Mouse (Mus musculus): Measurements from ENCODE around the gene Tectb.
"Not testable (repeated sequence)": the region's sequence is repeated elsewhere in the genome, so short reads cannot be mapped to it uniquely, and the experiment has no call there.

Gene Tectb

GRCm38 (mm10) chr19:55165954-55166353, 14.6 kb upstream of the Tectb start:
- CTCF ChIA-PET, result no interaction called here

- CTCF ChIA-PET, result no interaction called here
These were observed 13.8 kb upstream of the Tectb start for GRCm38 (mm10) chr19:55166741-55167140.

GRCm38 (mm10) chr19:55167741-55168140, 12.8 kb upstream of the Tectb start:
- CTCF ChIA-PET, result no interaction called here

GRCm38 (mm10) chr19:55168360-55168759, 12.2 kb upstream of the Tectb start:
- CTCF ChIA-PET, result no interaction called here

DNA sequence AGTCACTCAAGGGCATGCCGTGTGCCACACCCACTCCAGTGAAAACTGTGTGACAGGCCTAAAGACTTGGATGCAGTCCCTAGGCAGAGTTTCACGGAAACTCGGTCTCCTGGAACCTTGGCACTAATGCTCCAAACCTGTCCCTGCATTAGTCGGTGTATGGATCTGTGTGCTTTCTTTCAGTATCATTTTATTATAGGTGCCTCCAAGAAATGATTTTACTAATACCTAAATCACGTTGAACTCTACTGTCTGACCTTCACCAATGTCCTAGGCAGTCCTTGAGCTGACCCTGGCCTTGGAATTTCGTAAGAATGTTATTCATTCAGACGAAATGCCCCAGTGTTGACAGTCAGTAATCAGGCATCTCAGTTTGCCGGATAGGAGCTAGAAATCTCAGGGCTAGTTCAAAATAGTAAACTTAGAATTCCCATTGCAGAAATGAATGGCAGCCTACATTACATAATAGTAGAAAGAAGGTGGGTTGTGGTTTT, 11.2 kb upstream of the Tectb start:
- CTCF ChIA-PET, result not testable (repeated sequence)

GRCm38 (mm10) chr19:55170399-55170798, 10.1 kb upstream of the Tectb start:
- CTCF ChIA-PET, result no interaction called here

DNA sequence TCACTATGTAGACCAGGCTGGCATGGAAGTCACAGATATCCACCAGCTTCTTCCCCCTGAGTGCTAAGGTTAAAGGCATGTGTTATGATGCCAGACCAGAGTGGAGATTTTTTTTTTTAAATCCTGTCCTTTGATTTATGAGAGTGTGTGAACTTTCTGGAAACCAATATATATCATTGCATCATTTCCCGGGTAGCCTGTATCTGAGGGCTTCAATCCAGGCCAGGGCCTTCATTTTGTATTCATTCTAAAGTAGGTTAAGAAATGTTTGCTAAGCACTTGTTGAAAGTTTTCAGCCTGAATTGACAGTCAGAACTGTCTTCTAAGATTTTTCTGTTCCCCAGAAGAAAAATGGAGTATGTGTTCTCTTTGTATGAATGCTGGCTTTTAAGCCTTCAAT, 8.9 kb upstream of the Tectb start:
- CTCF ChIA-PET, result no interaction called here

DNA sequence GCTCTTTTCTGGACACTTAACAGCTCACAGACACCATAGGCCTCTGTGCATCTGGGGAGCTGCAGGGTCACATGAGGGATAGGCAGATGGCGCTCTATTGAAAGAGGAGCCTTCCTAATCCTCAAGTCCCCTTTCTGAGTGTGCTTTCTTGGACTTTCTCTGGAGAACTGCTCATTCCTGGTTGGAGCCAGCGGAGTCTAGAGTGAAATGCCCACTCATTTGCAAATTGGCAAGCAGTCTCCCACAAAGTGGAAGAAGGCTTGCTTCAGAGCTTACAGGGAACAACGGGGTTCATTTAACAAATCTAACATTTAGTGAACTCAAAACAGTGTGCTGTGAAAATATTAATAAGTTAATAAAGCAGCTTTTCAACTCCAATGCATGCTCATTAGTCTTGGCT, 3.4 kb upstream of the Tectb start:
- CTCF ChIA-PET, result no interaction called here

GRCm38 (mm10) chr19:55184442-55184841, 3.9 kb downstream of the Tectb start:
- CTCF ChIA-PET, result interaction anchor here (0.5 kb wide), 2 partner anchors 13 to 31 kb away, joined by 3 to 4 read pairs; no protein-coding TSS in a partner anchor

GRCm38 (mm10) chr19:55185074-55185473, 4.5 kb downstream of the Tectb start:
- CTCF ChIA-PET, result no interaction called here

- CTCF ChIA-PET, result no interaction called here
These were observed 5.1 kb downstream of the Tectb start for GRCm38 (mm10) chr19:55185651-55186050.

DNA sequence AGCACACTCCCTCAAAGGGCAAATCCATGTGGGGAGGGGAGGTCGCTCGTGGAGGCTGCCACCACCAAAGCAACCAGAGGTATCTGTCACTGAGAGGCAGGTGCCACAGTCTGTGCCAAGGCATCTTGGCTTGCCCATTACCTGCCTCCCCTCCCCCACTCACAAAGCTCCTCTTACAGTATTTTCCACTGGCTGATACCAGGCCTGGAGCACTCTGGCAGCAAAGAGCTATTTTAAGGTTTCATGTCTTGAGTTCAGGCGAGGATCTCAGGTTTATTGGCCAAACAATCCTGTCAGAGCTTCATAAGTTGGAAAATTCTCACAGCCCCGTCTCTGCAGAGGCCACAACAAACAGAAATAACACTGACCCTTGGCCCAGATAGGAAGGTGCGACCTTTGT, 9.5 kb downstream of the Tectb start:
- CTCF ChIA-PET, result no interaction called here

- CTCF ChIA-PET, result no interaction called here
These were observed 11.1 kb downstream of the Tectb start for GRCm38 (mm10) chr19:55191596-55191995.

- CTCF ChIA-PET, result no interaction called here
These were observed 11.9 kb downstream of the Tectb start for GRCm38 (mm10) chr19:55192254-55192945.

GRCm38 (mm10) chr19:55193717-55194394, 13.3 kb downstream of the Tectb start:
- CTCF ChIA-PET, result interaction anchor here (0.7 kb wide), 1 partner anchor 78 kb away, joined by 4 read pairs; no protein-coding TSS in a partner anchor

GRCm38 (mm10) chr19:55194520-55195170, 14.1 kb downstream of the Tectb start:
- CTCF ChIA-PET, result interaction anchor here (0.7 kb wide), 1 partner anchor 77 kb away, joined by 4 read pairs; no protein-coding TSS in a partner anchor

GRCm38 (mm10) chr19:55195574-55195973, 15.0 kb downstream of the Tectb start:
- CTCF ChIA-PET, result no interaction called here

- CTCF ChIA-PET, result interaction anchor here (0.7 kb wide), 1 partner anchor 805 kb away, joined by 3 read pairs; no protein-coding TSS in a partner anchor
These were observed 17.8 kb downstream of the Tectb start for GRCm38 (mm10) chr19:55198303-55198702.

DNA sequence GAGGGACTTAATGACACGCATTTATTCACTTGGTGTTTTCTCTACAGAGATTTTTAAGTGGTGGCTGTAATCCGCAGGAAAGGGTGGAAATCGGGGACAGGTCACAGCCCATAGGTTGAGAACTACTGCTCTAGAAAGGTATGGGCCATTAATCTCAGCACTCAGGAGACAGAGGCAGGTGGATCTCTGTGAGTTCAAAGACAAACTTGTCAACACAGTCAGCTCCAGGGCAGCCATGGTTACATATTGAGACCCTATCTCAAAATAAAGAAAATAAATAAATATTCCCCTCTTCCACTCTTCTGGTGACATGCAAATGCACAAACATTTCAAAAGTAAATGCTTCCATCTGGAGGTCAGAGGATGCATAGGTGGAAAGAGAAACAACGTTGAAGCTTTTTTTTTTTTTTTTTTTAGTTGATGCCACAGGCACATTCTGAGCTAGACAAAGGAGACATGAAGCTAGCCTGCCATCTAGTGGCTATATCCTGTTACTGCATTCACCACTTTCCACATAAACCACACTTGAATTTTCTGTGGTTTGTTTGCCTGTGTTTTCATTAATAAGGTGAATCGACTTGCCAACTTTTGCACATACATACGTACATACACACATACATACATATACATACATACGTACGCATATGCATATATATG, 26.1 kb downstream of the Tectb start:
- CTCF ChIA-PET, result interaction anchor here (0.6 to 0.9 kb wide), 4 partner anchors 13 to 1168 kb away, joined by 3 to 15 read pairs (median 9); no protein-coding TSS in a partner anchor

DNA sequence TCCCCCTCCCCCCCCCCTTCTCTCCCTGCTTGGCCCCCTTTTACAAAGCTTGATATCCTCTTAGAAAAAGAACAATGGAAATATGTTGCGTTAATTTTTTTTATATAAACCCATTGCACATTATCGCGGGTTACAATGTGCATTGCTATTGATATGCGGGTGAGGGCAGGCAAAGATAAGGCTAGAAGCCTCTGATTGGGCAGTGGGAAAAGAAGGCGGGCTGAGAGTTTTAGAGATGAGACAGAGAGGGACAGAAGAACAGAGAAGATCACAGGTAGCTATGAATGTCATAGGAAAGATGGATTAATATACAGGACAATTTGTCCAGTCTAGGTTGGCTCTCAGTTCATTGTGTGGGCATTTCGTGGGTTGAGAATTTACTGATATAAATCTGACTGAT, 26.7 kb downstream of the Tectb start:
- CTCF ChIA-PET, result interaction anchor here (0.5 to 0.9 kb wide), 6 partner anchors 10 to 1443 kb away, joined by 3 to 15 read pairs (median 3); no protein-coding TSS in a partner anchor

- CTCF ChIA-PET, result interaction anchor here (0.5 to 0.7 kb wide), 3 partner anchors 11 to 1444 kb away, joined by 3 to 15 read pairs (median 3); no protein-coding TSS in a partner anchor
These were observed 27.4 kb downstream of the Tectb start for GRCm38 (mm10) chr19:55207746-55208538.
